Mouse (Mus musculus) c-Kit-positive CD71-negative TER-119-negative erythroid progenitor cells, embryonic 14.5 days (primary cell): Measurements from ENCODE around the gene Kcnj2.
A peak's percentile ranks its signal among the peaks of the same experiment; 100 is the strongest.

Source experiments
- DNase-seq: peaks from one replicate; pipeline ENCODE4 v3.0.0-alpha.2; 2013; ENCODE audit warnings: low read depth

Gene Kcnj2

DNA sequence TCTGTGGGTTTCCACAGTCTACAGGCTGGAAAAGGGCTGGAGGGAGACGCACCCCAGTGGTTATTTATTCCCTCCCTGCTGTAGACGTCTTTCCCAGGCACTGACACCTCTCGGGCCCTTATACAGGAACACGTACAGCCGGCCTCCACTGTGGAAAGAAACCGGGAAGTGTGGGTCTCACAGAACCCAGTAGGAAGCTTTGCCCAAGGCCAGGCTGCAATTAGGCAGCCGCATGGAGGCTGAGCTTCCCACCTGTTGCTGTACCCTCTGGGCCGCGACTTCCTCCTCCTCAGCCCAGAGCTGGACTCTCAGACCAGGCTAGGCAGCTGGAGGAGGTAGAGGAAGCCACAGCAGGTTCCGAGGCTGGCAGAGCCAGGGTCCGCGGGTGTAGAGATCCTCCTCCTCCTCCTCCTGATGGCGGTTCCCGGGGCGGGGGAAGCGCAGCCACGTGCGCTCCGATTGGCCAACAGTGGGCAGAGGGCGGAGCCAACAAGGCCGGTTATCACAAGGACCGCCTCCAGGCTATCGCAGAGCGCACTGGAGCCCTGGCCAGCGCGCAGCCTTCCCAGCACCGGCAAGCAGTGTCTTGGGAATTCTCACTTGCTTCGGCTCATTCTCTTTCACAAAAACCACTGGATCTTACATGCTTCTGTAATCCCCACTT is at the start of gene Kcnj2:
Gene Kcnj2, plus strand, starts transcription at position 530 of the 664 bp plus-strand sequence.
- peak; percentile 75 for DNase-seq

DNA sequence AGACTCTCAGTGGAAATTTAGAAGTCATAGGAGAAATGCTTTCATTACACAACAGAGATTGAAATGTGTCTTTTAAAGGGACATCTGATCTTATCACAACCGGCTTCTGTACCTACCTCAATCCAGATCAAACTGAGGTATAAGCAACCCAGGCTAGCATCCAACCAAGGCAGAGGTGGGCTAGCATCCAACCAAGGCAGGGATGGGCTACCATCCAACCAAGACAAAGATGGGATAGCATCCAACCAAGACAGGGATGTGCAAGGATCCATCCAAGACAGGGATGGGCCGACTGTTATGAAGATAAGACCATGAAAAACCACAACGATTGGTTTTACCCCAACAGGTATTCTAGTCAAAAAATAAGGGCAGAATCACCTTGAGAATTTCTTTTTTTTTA is 49.8 kb upstream of the Kcnj2 start:
- no peak for DNase-seq

DNA sequence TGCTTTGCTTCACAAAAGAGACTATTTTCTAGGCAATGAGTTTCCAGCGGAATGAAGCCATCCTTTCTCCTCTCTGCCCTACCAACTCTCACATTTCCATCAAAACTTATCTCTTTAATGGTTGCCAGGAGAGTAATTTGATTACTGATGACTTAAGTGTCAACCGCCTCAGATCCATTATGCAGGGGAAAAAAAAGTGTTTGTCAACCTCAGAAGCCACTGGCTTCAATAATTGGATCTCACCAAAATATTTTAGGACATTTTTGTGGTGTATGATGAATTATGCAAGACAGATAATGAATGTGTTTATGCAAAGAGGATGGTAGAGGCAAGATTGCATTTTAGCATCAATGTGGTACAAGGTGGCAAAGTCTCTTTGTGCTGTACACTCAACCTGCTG is 45.8 kb upstream of the Kcnj2 start:
- DNase-seq = no peak

DNA sequence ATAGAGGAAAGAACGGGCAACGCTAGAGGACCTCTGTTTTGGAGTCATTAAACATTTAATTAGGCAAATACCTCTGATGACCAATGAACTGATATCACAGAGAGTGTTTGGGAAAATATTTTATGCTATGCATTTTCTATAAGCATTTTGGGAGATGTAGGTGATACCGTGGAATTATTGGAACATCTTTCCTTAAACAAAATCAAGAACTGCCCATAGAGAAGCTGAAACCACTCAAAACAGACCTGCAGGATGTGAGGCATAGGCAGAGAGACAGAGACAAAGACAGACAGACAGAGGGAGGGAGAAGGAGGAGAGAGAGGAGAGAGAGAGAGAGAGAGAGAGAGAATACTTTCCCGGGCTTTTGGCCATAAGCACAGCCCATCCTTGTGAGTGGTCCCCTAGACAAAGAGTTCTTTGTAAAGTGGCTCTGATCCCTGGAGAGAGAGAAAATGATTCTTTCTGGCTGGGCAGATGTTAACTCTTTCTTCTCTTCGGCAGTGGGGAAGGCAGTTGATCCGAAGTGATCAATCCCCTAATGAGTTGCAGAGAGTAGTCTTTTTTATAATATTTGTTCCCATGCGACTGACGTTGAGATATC is 43.2 kb upstream of the Kcnj2 start:
- no peak for DNase-seq

DNA sequence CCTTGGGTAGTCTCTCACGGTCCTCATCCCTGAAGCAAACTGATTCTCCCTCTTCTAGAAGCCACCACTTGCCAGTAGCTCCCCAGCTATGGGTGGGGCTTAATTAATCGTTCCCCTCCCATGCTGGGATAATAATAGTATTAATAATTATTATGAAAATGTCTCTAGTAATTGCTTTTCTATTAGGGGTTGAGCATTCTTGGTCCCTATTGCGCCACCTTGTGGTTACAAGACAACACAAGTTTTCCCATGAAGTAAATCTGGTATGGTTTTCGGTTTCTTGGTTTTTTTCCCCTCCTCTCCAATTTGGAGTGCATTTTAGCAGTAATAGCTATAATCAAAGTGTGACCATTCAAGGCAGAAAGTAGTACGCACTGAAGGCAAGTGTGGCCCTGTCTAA is 23.8 kb upstream of the Kcnj2 start:
- DNase-seq = no peak

DNA sequence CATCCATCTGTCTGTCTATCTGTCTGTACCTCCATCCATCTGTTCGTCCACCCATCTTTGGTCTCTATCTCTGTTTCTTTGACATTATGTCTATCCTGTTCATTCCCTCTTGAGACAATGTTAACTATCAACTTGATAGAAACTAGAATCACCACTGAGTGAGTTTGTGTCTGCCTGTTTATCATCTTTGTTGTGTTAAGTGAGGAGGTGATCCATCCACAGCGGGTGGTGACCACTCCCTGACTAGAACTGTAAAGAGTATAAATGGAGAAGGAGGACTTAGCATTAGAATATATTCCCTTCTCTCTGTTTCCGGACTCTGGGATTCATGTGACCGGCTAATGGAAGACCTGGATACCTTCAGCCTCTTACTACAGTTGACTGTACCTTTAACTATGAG is 22.7 kb upstream of the Kcnj2 start:
- DNase-seq = no peak

DNA sequence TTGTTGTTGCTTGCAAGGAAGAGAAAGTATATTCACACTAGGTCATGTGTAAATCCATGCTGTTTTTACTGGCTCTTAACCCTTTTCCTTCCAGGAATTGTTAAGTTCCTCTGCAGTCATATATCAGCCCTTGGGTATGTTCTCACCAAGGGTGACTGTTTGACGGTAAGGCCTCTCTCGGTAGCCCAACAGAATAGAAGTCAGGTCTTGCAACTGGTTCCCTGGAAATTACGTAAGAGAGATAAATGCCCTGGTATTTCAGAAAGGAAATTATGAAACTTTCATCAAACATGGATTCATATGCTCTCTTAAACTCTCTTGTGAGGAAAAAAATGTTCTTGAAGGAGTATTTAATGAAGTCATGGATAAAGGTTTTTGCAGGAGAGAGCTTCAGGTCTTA is 11.7 kb upstream of the Kcnj2 start:
- DNase-seq = no peak

DNA sequence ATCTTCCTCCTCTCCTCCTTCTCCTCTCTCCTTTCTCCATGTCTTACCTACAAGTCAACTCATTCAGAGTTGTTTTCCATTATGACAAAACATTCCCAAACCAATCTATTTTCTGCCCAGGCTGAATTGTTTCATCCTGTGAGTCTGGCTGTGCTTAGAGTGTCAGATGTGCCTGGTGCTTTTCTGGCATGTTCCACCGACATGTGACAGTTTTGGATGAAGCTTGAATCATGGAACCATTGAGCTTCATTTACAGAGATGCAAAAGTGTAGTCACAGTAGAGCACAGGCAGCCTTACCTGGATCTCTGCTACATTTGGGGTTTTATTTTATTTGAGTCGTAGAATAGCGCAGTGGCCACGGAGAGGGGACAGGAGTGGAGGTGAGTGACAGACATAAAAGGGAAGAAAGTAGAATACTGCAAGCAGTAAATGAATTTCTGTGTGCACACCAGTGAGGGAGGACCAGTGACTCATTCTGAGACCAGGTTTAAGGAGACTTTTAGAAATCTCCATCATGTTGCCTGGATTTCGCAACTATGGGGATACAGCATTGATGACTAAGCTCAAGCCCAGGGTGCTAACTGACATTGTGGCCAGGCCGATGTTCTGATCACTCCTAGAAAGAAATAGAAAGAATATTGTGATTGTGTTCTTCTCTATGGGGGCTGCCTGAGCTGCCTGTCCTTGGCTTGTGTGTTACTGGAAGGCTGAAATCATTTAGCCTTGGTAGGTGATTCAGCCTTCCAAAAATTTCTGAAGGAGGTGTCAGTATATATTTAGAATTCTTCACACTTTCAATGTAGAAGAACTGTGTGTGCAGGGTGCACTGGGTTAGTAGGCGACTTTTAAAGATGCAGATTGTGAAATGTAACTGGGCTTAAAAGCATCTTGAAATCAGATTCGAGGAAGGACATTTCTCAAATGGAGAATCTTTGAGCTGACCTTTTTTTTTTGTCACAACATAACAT is 10.8 kb upstream of the Kcnj2 start:
- no peak for DNase-seq

DNA sequence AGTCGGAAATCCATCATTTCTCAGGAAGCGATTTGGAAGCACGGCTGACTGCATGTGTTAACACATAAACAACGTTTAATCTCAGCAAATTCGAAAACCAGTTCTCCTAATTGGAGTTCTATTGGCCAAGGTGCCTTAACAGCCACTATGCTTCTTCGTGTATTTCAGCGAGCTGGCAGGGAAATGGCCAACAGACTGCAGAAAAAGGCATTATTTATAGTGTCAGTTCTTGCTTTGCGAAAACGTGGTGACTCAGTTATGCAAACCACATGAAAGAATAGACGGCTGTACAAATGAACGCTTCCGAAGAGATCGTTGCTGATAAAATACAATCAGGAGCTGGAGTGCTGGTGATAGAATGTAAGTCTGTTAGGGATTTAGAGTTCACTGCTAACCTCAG is 9.9 kb upstream of the Kcnj2 start:
- DNase-seq = no peak

DNA sequence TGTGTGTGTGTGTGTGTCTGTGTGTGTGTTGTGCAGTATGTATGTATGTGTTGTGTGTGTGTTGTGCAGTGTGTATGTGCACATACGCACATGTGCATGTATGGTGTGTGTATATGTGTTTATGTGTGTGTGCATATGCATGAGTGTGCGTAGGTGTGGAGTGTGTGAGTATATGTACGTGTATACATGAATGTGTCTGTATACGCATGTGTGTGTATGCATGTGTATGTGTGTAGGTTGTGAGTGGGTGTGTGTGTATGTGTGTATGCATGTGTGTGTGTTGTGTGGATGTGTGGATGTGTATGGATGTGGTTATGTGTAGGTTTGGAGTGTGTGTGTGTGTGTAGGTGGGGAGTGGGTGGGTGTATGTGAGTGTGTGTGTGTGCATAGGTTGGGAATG is 8.5 kb upstream of the Kcnj2 start:
- DNase-seq = no peak

DNA sequence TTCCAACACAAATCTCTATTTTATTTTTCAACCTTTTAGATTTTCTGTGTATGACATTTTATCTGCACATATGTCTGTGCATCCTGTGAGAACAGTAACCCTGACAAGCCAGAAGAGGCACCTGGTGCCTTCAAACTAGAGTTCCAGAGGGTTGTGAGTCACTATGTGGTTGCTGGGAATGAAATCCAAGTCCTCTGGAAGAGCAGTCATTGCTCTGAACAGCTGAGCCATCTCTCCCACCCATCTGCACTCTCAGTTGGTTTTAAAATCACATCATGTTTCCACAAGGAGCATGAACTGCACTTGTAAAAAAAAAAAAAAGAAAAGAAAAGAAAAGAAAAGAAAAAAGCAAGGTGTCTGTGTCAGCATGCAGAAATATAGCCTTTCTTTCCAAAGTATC is 6.5 kb upstream of the Kcnj2 start:
- no peak for DNase-seq

DNA sequence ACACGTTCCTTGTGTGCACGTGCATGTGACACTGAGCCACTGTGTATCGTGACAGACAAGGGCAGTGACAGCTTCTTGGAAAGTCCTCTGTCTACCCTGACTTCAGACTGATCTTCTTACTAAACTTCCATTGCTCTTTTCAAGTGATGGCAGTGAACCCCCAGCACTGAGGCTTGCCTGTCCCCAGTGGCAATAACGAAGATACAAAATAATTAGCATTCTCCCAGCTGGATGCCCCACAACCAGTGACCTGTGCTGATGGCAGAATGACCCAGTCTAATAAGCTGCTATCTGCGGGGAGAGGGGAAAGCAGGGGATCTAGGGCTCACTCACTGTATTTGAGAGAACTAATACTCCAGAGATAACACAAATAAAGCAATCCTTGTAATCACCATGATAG is 5.7 kb upstream of the Kcnj2 start:
- DNase-seq = no peak

DNA sequence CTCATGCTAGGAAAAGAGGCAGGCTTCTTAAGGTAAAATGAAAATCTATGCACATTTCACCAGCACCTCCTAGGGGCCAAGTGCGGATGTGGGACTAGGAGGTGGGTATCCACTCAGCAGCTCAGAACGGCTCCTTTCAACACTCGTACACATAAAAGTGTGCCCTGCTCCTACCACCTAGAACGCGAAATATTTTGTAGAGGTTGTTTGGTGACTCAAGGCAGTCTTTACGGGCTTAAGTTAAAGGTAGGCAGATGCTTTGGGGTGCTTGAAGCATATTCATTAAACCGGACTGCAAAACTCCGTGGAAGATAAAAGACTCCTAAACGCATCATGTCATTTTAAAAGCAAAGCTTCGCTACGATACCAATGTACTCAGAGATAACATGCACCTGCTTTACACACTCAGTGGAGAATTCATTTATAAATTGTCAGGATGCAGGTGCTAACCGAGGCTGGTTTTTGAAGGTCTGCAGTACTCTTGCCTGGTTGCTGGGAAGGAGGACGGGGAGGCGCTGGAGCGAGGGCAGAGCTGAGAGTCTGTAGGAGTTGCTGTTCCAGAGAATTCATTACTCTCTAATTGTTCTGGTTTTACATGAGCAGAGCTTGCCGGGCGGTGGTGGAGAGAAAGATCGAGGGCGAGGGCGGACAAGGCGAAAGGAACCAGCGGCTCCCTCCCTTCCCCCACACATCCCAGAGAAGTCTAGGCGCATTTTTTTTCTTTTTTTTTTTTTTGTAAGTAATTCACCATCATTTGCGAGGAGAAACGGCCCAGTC is 1.0 kb upstream of the Kcnj2 start:
- DNase-seq = no peak

DNA sequence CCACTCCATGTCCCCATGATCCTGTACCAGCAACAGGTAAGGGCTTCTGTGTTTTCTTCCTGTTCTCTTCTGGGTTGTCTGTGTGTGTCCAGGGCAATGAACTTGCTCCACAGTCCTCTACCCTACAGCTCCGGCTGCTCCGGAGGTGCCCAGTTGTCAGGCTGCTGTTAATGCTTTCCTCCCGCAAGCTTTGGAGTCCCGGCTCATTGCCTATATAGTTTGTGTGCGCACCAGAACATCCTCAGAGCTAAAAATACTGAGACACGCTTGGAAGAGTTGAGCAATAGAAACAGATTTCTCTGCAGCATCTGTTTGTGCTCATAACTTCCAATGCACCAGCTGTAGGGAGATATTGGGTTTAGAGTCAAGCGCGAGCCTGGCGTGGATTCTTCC is 331 bp downstream of the Kcnj2 start:
- no peak for DNase-seq

DNA sequence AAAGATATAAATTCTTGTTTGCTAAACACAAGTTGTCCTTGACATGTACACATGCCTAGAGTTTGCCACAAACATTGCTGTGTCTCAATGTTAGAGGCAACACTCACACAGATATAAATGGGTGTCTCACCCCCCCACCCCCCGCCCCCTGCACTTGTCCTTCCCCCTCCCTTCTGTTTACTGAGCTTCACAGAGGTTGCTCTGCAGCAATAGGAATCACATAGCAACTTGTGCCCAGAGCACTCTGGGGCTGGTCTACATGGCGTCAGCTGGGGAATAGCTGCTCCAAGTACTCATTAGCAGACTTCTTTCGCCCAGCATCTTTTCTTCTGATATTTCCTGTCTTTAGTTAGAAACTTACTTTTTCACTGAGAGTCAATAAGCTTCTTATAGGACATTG is 1.8 kb downstream of the Kcnj2 start:
- DNase-seq = no peak

DNA sequence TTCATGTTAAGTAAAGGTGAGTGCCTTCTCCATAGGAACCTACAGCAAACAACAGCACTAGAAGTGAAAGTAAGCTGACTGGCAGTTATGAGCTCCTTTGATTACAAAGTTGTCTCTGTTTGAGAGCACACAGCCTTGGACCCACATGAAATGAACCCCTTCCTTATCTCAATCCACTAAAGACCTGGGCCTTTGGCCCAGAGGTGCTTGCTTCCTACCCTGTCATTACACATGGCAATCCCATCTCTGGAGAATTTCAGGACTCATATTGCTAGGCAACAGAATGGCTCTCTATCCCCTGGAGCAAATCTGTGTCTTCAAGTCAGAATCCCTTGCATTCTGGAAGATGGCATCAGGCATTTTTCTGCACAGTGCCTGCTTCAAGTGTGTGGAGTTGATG is 4.5 kb downstream of the Kcnj2 start:
- no peak for DNase-seq

DNA sequence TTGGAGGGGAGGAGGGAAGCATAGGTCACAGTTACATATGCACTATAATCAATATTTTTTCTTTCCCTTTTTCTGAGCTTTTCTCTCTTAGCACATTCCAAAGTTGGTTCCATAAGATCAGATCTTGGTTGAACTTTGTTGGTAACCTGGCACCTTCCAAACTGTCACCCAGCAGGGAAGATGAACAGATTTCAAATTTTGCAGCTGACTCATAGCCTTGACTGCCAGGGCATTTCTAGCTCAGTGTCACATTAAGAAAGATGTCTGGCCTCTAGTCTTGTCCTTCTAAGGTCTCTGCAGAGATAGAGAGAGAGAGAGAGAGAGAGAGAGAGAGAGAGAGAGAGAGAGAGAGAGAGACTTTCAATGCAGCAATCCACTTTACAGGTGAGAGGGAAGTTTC is 8.2 kb downstream of the Kcnj2 start:
- DNase-seq = no peak

DNA sequence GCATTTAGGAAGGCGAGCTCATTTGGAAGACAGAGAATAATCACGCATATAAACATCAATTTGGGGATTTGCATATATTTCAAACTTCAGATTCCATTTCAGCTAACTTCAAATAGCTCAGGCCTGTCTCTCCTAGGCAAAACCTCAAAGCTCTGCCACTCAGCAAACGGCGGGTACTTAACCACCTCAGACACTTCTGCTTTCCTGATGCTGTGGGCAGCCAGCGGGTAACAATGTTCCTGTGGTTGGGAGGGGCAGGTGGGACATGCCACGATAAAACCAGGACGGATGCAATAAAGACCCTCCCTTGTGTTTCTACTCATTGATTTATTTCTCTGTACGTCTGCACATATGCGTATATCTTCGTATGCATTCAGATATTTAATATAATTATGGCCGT is 12.1 kb downstream of the Kcnj2 start:
- no peak for DNase-seq

DNA sequence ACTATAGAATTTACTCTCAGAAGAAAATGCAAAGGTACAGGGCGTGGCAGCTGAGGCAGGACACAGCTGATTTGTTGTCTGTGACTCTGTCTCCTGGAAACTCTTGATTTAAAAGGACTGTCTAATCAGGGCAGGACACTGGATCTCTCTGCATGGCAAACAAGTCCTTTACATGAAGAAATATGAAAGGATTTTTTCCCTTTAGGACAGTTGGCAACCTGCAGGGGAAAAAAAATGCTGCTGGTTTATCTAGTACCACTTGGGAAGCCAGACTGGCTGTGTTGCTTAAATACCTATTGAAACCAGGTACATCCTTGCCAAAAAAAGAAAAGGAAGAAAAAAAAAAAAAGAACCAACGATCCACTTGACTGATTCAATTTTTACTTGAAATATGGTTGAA is 17.0 kb downstream of the Kcnj2 start:
- no peak for DNase-seq

DNA sequence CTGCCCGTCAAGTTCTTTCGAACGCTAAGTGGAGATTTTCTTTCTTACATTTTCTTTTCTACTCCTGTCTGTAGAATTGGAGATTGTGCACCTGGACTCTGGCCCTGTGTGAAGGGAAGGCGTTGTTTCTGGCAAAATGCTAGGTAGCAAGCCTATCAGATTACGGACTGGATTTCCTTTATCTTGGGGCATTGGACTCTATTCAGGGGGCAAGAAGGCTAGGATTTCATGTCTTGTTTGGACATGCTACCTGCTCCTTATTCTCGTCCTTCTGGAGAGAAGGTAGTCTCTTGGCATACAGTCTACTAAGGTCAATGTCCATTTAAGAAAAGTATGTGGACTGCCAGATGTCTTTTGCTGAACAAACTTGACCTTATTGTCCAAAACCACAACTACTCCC is 21.0 kb downstream of the Kcnj2 start:
- no peak for DNase-seq

DNA sequence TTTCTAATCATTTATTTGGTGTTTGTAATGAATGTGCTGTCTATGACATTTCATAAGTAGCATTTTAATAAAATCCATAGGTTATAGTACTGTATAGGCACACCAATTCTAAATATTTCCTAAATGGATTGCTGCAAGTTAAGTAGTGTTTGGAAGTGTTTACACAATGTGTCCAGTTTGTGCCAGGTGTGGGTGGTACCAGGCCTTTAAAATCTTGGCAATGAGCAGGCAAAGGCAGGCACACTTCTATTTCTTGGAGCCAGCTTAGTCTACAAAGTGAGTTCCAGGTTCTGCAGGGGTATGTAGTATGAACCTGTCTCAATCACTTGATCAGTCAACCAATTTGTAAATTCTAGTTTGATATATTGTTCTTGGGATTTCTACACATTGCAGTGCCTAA is 22.3 kb downstream of the Kcnj2 start:
- no peak for DNase-seq

DNA sequence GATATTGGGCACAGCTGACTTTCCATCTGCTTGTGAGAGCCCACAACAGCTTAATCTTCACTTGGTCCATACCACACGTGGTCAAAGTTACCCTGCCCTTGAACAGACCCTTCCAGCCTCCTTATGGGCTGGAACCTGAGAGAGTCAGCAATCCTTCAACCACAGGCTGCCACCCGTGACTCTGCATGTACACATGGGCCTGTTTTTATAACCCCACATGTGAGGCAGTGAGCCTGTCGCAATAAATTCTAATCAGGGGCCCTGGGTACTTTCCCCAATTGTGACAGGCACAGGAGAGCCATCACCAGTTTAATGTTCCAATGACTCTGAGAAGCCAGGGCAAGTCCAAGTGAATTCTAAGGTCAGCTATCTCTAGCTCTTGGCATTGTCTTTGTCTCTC is 22.8 kb downstream of the Kcnj2 start:
- DNase-seq = no peak
